Comparison of ENCODE assay signal across 8 mouse cellular contexts in the genomic region with DNA sequence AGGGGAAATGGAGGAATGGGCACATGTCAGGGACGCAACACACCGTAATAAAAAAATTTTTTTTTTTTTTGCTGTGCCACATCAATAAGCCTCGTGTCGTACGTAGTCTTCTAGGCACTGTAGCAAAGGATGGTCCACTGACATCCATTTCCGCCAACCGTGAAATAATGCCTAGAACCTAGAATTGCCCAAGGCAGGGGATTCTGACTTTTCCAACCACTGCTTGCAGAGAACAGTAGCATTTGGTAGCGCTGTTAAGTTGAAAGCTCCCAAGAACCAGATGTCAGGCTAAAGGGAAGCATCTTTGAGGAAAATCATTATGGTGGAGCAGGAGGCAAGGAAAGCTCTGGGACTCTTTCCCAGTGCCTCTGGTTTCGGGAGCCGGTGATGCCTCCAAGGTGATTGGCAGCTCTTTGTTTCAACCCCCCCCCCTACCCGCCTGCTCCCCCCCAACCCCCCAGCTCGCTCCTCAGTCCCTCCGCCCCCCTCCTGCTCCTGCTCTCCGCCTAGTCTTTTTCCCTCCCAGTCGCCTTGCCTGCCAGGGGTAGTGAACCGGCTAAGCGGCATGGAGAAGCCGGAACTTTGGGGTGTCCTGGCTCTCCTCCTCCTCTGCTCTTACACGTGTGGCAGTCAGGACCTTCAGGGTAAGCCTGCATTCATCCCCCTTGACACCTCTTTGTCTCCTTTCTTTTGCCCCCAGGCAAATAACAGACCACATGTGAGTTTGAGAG. TPM values are rescaled to one million over a fixed set of nuclear protein-coding genes. Genes with fewer than 3 reads are reported as not detected.
DNase-seq lines count a peak whose midpoint lies in the region; ATAC-seq lines count a peak whose summit lies in the region.

A gene (plus strand): TSS at position 500 of the 731 bp plus-strand sequence.

- H3K27ac ChIP-seq in forebrain, embryonic 10.5 days, result peak within 1 kb of the TSS; percentile 98
- peak within 1 kb of the TSS; percentile 95 for H3K27ac ChIP-seq in hindbrain, embryonic 15.5 days (replicated peaks)
- peak within 1 kb of the TSS; percentile 82 for H3K27ac ChIP-seq in liver, embryonic 11.5 days (ENCODE audit: low read depth, low read length)
- H3K27ac ChIP-seq in stomach, embryonic 14.5 days (ENCODE audit: low read length), result peak within 1 kb of the TSS; percentile 98

- H3K27me3 ChIP-seq in erythroblast, embryonic 14.5 days (ENCODE audit: control insufficient read depth), result peaks cover 33% of the 10 kb centered on the region
- H3K27me3 ChIP-seq in forebrain, embryonic 10.5 days (ENCODE audit: poor library complexity, severe bottlenecking), result no peaks in the 10 kb centered on the region
- H3K27me3 ChIP-seq in hindbrain, embryonic 15.5 days, result no peaks in the 10 kb centered on the region
- no peaks in the 10 kb centered on the region; the same call in 1 of the 2 replicates for H3K27me3 ChIP-seq in liver, embryonic 11.5 days (replicated peaks; ENCODE audit: control insufficient read depth, insufficient read depth, low read length)
- no peaks in the 10 kb centered on the region for H3K27me3 ChIP-seq in stomach, embryonic 14.5 days (ENCODE audit: control insufficient read depth, insufficient read depth, low read length)

- peaks cover 43% of the 10 kb centered on the region for H3K4me1 ChIP-seq in erythroblast, embryonic 14.5 days (ENCODE audit: control insufficient read depth)
- H3K4me1 ChIP-seq in forebrain, embryonic 10.5 days, result peaks cover 73% of the 10 kb centered on the region
- peaks cover 47% of the 10 kb centered on the region for H3K4me1 ChIP-seq in hindbrain, embryonic 15.5 days (replicated peaks)
- H3K4me1 ChIP-seq in liver, embryonic 11.5 days (replicated peaks; ENCODE audit: control insufficient read depth, insufficient read depth, low read length), result peaks cover 27% of the 10 kb centered on the region
- H3K4me1 ChIP-seq in stomach, embryonic 14.5 days (ENCODE audit: control insufficient read depth, insufficient read depth, low read length), result peaks cover 15% of the 10 kb centered on the region

- no peak for ATAC-seq in erythroblast, adult 5-6 weeks (replicated peaks; ENCODE audit: low FRiP score, poor library complexity, severe bottlenecking)
- ATAC-seq in CD4-positive, CD25-positive, alpha-beta regulatory T cell, adult 4 months, result peak; percentile 56
- ATAC-seq in hindbrain, embryonic 15.5 days (ENCODE audit: low FRiP score, low read depth), result 0 out of 2 replicates have a peak, but pooled peaks have one; percentile 12
- no peak for ATAC-seq in liver, embryonic 11.5 days (replicated peaks; ENCODE audit: low FRiP score)
- ATAC-seq in stomach, embryonic 14.5 days (ENCODE audit: insufficient number of reproducible peaks, insufficient read depth, low FRiP score, low read depth), result no peak

- H3K4me2 ChIP-seq in hindbrain, embryonic 15.5 days, result peak within 1 kb of the TSS; percentile 88
- H3K4me2 ChIP-seq in liver, embryonic 11.5 days, result peak within 1 kb of the TSS; percentile 91
- H3K4me2 ChIP-seq in stomach, embryonic 14.5 days (replicated peaks; ENCODE audit: low read depth, low read length), result peak within 1 kb of the TSS; percentile 70

- peak within 1 kb of the TSS; percentile 70 for H3K4me3 ChIP-seq in erythroblast, embryonic 14.5 days (replicated peaks)
- H3K4me3 ChIP-seq in forebrain, embryonic 10.5 days, result peak within 1 kb of the TSS; percentile 78
- peak within 1 kb of the TSS; percentile 61 for H3K4me3 ChIP-seq in hindbrain, embryonic 15.5 days
- peak within 1 kb of the TSS; percentile 71 for H3K4me3 ChIP-seq in liver, embryonic 11.5 days (ENCODE audit: low read depth, low read length)
- H3K4me3 ChIP-seq in stomach, embryonic 14.5 days (ENCODE audit: low read depth, low read length), result peak within 1 kb of the TSS; percentile 53

- peak; percentile 80 for DNase-seq in forebrain, embryonic 10.5 days (ENCODE audit: extremely low spot score, low spot score)
- DNase-seq in liver, embryonic 11.5 days (ENCODE audit: low spot score), result no peak
- DNase-seq in natural killer cell, adult 2 months (ENCODE audit: low spot score in 2 of 2), result no peak

- H3K36me3 ChIP-seq in erythroblast, embryonic 14.5 days (ENCODE audit: control insufficient read depth), result peaks cover 20% of the 10 kb centered on the region
- H3K36me3 ChIP-seq in forebrain, embryonic 10.5 days (replicated peaks), result peaks cover 50% of the 10 kb centered on the region
- peaks cover 5% of the 10 kb centered on the region; the same call in 1 of the 2 replicates for H3K36me3 ChIP-seq in hindbrain, embryonic 15.5 days
- 0 out of 2 replicates have a peak, but pooled peaks cover 8% of the 10 kb centered on the region for H3K36me3 ChIP-seq in liver, embryonic 11.5 days (ENCODE audit: control insufficient read depth, insufficient read depth, low read length)
- peaks cover 7% of the 10 kb centered on the region for H3K36me3 ChIP-seq in stomach, embryonic 14.5 days (ENCODE audit: control insufficient read depth, insufficient read depth, low read length)

- no peaks in the 10 kb centered on the region for H3K9me3 ChIP-seq in erythroblast, embryonic 14.5 days (ENCODE audit: control insufficient read depth, low read length)
- H3K9me3 ChIP-seq in forebrain, embryonic 10.5 days, result no peaks in the 10 kb centered on the region
- no peaks in the 10 kb centered on the region for H3K9me3 ChIP-seq in hindbrain, embryonic 15.5 days
- no peaks in the 10 kb centered on the region for H3K9me3 ChIP-seq in liver, embryonic 11.5 days (ENCODE audit: control insufficient read depth, low read length)
- no peaks in the 10 kb centered on the region for H3K9me3 ChIP-seq in stomach, embryonic 14.5 days (ENCODE audit: control insufficient read depth, low read depth, low read length)

- H3K9ac ChIP-seq in hindbrain, embryonic 15.5 days, result peak within 1 kb of the TSS; percentile 75
- peak within 1 kb of the TSS; percentile 72 for H3K9ac ChIP-seq in liver, embryonic 11.5 days (ENCODE audit: low read depth, low read length)
- H3K9ac ChIP-seq in stomach, embryonic 14.5 days (replicated peaks; ENCODE audit: low read depth, low read length), result peak within 1 kb of the TSS; percentile 71

- under 1% methylated on average over 19 of the region's 19 CpGs for WGBS in forebrain, embryonic 10.5 days
- WGBS in hindbrain, embryonic 15.5 days, result under 1% methylated on average over 19 of the region's 19 CpGs
- WGBS in liver, embryonic 11.5 days, result 2% methylated on average over 19 of the region's 19 CpGs
- WGBS in stomach, embryonic 14.5 days, result 2% methylated on average over 19 of the region's 19 CpGs

RNA-seq across cellular contexts. Expression of the gene that starts here (rescaled TPM):
- 0.03 and 0.04 TPM in 2 replicates for polyA plus RNA-seq in erythroblast, embryonic 14.5 days (2012)
- not detected in 2 replicates for total RNA-seq in erythroblast, adult 5-6 weeks (2015; ENCODE audit: low replicate concordance)
- total RNA-seq in erythroblast, adult 5-6 weeks (2017; ENCODE audit: low replicate concordance), result 1.7 TPM in 1 of 2 replicates, not detected in the other
- 1 to 10 TPM; 3.4 to 3.6 TPM for polyA plus RNA-seq in CD4-positive, CD25-positive, alpha-beta regulatory T cell, adult 4 months (2017; shearing (Covaris generic))
- polyA plus RNA-seq in forebrain, embryonic 10.5 days (2016; fragmentation: Nextera tagmentation; extraction: Ambion mirVana), result 65.8 and 78.2 TPM in 2 replicates
- 51.5 and 51.6 TPM in 2 replicates for polyA plus RNA-seq in hindbrain, embryonic 15.5 days (2015; fragmentation: Nextera tagmentation; extraction: Ambion mirVana)
- polyA plus RNA-seq in liver, embryonic 11.5 days (2014; fragmentation: Nextera tagmentation; extraction: Ambion mirVana), result 3.2 and 5.9 TPM in 2 replicates
- 24.2 and 26.4 TPM in 2 replicates for polyA plus RNA-seq in stomach, embryonic 14.5 days (2014; fragmentation: Nextera tagmentation; extraction: Ambion mirVana)

Comparison
In these comparisons a context has a peak if more than half of its experiments do, and no peak if none do; other contexts are left out.
1. ATAC-seq: peak in CD4-positive, CD25-positive, alpha-beta regulatory T cell, adult 4 months (single experiment) and hindbrain, embryonic 15.5 days (single experiment); none in erythroblast, adult 5-6 weeks (single experiment), liver, embryonic 11.5 days (single experiment) and stomach, embryonic 14.5 days (single experiment).
2. Peak in every context shown above with its lines, with median percentiles within 50 percentile points of each other: H3K4me3 ChIP-seq, H3K27ac ChIP-seq, H3K4me2 ChIP-seq and H3K9ac ChIP-seq.